Mouse (Mus musculus) megakaryocyte-erythroid progenitor cell, adult 5-6 weeks (primary cell): ENCODE data around the gene Zdhhc4. TPM values are rescaled to one million over a fixed set of nuclear protein-coding genes. Genes with fewer than 3 reads are reported as not detected.

Source experiments
- ATAC-seq: replicated peaks from 2 replicates; pipeline ENCODE4 v1.8.0; 2016; ENCODE audit warnings: mild to moderate bottlenecking, inconsistent platforms; ENCODE audit not compliant: severe bottlenecking, poor library complexity, low FRiP score, low TSS enrichment
- total RNA-seq, 2 experiments: library from RNA; stranded (forward) in 1 of 2; stranded (reverse) in 1 of 2; fragments of 200-1000, 215-1000 nt in 1 of 2; fragments of >200 nt in 1 of 2; fragmentation: Nextera tagmentation in 1 of 2; gene quantifications; 2 replicates each; pipeline ENCODE4 v1.2.3; 2014 to 2017

The Zdhhc4 gene
- total RNA-seq, 2 experiments from 2014 or later = 40.8 to 70.6 TPM

DNA sequence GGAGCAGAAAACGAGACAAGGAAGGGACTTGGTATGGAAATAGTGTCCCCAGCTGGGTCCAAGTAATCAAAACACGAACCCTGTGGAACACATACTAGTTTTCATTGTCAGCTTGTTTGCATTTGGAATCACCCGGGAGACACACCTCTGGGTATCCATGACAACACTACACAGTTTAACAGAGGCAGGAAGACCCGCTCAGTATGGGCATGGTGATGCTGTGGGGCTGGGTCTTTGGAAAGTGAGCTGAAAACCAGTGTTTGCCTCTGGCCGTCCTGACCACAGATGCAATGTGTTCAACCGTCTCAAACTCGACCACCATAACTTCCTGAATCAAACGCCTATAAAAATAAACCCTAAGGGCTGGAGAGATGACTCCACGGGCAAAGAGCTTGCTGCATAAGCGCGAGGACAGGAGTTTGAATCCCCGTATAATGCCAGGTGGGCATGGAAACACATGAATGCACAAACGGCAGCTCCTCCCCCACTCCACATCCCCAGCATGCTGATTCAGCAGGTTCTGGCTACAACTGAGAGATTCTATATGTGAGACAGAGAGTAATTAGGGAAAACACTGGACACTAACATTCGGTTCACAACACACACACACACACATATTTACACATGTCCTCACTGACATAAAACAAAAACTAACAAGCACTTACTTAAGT, 5.5 kb upstream of the Zdhhc4 start:
- ATAC-seq = no peak

DNA sequence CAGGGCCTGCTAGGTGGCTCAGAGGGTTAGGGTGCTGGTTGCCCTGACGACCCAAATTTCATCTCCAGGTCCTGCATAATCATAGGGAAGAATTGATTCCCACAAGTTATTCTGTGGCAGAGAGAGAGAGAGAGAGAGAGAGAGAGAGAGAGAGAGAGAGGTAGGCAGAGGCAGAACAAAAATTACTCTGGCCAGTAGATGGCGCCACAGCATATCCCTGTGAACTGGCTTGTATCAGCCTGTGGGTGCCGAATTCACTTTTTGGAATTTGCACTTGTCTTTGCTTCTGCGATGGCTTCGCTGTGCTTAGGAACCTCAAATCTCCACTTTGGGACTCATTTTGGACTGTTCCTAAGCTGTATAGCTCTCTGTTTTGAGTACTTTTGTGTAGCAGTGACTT, 4.8 kb upstream of the Zdhhc4 start:
- peak; percentile 42; the same call in 1 of the 2 replicates for ATAC-seq

DNA sequence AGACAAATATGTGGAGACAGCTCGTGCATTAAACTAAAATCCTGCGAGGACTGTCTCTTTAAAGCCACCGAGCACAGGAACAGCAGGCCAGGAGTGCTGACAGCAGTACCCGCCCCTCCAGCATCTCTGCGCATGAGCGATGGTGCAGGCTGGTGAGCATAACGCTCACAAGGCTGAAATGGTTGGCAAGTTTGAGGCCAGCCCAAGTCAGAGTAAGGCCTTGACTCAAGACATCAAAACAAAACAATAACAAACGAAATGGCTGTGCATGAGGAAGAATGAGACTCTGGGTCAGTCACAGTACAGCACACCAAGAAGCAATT, 11.8 kb downstream of the Zdhhc4 start:
- ATAC-seq = no peak

DNA sequence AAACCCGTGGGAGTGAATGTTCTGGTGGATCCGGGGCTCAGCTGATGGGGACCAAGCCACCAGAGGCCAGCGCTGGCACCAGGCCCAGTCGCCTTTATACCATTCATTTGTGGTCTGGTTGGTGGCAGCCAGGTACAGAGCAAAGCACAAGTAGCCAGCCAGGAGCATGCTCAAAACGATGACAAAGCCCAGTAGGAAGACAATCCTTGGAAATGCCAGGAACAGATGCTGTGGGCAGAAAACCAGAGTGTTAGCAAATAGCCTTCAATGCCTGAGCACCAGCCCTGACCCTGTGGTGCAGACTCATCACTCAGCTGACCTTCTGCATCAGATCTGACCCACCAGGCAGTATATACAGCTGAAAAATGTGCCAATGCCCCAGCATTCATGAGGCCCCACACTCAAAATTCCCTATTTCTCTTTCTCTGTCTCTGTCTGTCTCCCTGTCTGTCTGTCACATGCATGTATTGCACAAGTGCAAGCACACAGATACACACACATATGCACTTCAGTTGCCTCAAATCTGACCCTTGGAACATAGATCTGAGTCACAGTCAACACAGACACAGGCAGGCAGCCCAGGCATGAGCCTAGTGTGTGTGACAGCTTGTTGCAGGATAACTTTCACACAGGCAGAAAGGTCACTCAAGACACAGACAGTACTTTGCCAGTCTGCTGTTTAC, 12.3 kb downstream of the Zdhhc4 start:
- ATAC-seq = no peak

DNA sequence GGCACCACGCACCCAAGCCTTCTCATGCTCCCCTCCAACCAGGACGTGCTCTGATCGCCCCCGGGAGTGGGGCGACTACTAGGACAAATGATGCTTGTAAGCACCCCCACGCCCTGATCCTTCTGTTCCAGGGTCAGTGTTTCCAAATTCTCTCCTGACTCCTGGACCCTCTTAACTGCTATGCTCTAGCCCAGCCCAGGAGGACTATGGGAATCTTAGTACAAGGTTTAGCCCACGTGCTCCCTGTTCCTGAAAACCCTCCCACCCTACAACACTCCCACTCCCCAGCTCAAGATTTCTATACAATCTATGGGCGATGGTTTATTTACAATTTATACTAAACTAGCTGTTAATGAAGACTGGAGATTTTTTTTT, 13.6 kb downstream of the Zdhhc4 start:
- no peak for ATAC-seq

DNA sequence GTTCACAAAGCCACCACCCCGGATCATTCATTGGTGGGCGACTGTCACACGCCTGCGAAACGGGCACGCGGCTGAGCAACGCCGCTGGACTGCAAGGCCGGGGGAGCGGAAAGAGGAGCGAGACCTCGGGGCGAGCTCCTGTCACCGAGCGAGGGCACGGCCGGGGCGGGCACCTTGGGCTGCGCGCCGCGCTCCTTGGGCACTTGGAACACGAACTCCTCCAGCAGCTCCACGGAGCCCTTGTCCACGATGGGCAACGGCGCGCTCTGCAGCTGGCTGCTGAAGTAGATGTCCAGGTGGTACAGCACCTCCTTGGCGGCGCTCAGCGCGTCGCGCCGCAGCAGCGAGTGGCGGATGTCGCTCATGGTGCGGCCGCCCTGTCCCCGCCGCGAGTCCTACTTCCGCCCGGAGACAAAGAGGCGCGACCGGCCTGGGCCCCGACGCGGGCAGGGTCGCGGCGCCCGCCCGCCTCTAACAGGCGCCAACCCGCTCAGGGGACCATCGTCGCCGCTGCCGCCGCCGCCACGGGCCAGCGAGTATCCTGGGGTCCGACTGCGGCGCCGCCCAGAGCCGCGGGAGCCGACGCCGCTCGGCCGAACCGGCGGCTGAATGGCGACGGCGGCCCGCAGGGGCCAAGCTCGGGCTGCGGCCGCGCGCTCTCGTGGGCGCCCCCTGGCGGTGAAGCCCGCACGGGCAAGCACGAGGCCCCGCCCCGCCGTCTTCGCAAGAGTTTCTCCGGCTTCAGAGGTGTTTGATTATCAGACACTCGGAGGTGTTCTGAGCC, 14.1 kb downstream of the Zdhhc4 start, which contains the start of gene E130309D02Rik:
Gene E130309D02Rik, minus strand, starts transcription at position 631 of the 784 bp plus-strand sequence.
- ATAC-seq = peak; percentile 56

DNA sequence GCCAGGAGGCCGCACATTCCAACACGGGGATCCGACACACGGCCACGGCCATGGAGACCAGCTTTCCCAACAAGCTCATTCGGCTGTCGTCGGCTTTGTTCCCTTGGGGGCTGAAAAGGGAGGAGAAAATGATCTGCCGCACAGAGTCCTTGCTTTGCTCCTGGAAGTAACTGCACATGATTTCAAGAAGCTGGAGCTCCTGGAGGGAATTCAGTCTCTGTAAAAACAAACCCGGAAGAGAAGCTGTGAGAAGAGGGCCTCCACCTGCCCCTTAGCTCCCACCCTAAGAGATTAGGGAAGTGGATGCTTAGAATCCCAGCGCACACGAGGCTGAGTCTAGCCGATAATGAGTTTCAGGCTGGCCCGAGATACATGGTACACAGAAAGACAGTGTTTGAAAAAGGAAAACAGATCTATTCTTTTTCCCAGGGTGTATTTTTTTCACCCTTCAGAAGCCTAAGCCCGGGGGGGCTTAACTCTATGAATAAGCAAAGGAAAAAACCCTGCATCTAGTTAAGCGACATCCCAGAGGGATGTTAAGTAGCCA, 14.8 kb downstream of the Zdhhc4 start:
- 0 out of 2 replicates have a peak, but pooled peaks have one; percentile 38 for ATAC-seq

DNA sequence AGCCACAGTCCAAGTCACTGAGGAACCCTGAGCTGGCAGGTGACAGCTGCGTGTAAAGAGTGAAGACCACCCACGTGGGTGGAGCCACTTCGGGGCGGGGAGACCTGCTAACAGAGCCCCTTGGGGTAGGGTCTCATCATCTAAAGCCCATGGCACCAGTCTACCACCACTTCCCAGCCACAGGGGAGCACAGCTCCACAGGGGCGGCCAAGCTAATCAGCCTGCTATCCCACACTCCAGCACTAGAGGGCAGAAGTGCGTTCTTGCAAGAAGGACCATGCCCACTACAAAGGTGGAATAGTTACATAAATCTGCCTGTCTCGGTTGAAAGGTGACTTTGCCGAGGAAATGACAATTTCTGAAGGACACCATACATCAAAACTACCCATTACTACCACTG, 17.2 kb downstream of the Zdhhc4 start:
- ATAC-seq = peak; percentile 61

DNA sequence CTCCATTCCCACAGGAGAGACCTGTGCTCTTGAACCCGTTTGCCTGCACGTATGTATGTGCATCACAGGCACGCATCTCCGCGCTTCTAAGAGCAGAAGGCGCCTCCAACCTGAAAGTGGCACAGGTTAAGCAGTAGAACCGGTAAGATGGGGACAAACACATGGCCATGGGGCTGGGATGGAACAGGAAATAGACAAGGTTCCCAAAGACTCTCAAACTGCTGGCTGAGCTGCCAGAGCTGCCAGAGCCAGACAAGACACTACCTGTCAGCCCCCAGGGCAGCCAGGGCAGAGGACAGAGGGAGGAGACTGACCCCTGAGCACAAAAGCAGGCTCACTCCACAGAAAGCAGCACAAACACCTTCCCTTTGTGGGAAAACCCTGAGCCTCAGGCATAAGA, 19.1 kb downstream of the Zdhhc4 start:
- no peak for ATAC-seq

DNA sequence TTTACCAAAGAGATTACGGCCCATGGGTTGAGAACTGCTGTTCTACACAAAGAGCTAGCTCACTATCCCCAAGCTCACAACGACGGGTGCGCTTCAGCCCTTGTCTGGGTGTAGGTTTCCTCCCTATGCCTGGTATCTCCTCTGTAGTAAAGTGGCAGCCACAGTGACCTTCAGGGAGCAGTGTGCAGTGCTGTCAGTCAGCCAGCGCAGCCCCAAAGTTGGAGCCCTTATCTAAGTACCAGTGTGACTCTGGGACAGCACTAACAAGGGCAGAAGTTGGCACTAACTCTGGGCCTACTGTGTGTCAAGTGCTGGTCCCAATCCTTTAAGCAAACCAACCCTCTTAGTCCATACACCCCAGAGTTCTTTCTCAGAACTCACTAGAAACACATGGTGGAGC, 20.2 kb downstream of the Zdhhc4 start:
- ATAC-seq = no peak

DNA sequence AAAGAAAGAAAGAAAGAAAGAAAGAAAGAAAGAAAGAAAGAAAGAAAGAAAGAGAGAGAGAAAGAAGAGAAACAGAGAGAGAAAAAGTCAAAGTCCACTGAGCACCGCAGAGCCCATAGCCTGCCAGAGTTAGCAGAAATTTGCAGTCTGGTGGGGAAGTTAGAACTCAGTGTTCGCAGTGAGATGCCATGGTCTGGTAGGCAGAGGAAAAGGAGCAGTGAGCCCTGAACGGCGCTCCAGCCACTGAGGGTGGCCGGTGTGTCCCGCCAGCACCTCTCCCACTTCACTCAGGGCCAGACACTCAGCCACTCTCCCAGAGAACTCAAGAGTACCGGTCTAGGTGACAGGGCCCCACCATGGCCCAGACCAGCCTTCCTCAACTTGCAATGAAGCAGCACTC, 24.8 kb downstream of the Zdhhc4 start:
- no peak for ATAC-seq

DNA sequence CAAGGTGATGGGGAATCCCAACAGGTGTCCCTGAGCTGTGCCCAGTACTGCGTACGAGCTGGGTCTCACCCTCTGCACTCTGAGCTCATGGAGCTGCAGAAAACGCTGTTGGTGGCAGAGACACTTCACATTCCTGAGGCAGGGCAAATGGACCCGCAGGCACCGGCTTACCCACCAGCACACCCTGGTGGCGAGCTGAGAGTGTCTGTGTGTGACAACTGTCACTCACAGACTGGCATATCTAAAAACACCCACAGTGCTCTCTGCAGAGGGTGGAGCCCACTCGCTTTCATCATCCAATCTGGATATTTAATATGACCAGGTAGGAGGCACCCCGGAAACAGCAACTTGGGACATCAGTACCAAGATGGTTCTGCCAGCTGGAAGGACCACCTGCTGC, 27.8 kb downstream of the Zdhhc4 start:
- ATAC-seq = peak; percentile 72

DNA sequence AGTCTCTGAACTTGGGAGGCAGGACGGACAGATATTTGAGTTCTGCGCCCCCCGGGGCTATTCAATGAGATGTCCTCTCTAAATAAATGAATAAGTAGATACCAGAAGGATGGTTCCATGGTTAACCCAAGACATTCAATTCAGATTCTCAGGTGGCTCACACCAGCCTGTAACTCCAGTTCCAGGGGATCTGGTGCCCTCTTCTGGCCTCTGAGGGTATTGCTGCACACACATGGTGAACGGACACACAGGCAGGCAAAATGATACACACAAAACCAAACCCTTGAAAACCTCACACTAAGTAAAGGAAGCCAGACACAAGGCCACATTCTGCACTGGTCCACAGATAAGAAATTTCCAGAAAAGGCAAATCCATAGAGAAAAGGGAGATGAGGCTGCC, 29.4 kb downstream of the Zdhhc4 start:
- ATAC-seq = no peak

DNA sequence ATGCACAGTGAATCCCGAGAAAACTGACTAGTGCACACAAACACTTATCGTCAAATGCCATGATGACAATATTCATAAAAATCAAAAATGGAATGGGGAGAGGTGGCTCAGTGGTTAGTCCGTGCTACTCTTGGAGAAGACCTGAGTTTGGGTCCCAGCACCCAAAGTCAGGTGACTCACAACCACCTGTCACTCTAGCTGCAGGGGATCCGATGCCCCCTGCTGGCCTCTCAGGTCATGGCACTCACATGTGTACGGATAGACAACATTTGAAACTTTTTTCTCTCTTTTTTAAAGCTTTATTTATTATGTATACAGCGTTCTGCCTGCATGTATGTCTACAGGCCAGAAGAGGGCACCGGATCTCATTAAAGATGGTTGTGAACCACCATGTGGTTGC, 30.7 kb downstream of the Zdhhc4 start:
- no peak for ATAC-seq

DNA sequence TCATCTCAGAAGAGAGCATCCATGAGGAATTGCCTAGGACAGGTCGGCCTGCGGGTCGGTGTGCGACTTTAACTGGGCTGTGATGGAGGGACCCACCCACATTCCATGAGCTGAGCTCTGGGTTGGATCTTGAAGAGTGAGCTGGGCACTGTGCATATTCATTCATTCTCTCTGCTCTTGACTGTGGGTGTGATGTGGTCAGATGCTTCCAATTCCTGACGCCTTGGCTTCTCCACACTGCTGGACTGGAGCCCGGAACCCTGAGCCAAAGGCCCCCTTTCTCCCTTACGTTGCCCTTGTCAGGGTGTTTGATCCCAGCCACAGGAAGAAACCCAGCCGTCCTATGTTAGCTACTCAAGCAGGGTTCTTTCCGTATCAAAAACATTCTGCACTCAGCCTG, 31.1 kb downstream of the Zdhhc4 start:
- ATAC-seq = no peak

DNA sequence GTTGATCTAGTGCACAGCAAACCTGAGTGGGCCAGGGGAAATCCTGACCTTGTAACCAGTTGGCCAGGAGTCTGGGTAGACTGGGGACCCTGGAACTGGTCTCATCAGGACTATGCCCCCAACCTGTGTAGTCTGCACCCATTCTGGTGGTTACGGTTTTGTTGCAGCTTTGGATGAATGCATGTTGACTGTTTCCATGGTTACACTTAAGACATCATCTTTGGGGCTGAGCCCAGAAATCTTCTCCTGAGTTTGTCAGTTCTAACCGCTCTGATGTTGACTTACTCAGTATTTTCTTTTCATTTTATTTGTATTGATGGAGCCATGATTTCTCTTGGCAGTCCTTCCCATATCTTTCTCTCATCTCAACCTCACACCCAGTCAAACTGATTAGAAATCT, 33.7 kb downstream of the Zdhhc4 start:
- ATAC-seq = no peak

DNA sequence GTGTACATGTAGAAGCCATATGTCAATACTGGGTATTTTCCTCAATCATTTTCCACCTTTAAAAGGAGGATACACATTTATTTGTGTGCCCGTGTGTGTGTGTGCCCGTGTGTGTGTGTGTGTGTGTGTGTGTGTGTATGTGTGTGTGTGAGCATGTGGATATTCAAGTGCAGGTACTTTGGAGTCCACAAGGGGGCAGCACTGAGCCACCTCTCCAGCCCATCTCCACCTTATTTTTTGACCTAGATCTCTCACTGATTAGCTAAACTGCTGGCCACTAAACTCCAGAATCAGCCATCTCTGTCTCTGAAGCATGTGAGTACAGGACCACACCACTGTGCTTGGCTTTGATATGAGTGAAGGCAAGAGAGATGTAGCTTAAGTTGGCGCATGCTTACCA, 34.2 kb downstream of the Zdhhc4 start:
- no peak for ATAC-seq

DNA sequence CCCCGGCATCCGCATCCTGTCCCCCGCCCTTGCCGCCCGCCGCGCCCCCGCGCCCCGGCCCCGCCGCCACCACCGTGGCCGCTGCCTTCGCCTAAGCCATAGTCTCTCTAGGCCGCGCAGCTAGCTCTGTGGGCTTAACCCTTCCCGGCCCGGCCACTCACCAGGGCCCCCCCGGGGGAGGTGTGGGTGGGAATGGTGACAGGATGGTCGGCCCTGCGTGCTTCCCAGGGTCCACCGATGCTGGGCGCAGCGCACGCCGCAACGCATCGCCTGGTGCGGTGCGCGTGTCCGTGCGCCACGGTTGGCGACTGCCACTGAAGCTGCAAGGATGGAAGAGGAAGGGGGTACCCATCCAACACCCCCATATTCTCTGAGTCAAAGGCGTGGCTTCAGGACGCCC, 35.7 kb downstream of the Zdhhc4 start, which contains the start of gene Zfp853:
Gene Zfp853, minus strand, starts transcription at position 220 of the 400 bp plus-strand sequence.
- ATAC-seq = no peak

DNA sequence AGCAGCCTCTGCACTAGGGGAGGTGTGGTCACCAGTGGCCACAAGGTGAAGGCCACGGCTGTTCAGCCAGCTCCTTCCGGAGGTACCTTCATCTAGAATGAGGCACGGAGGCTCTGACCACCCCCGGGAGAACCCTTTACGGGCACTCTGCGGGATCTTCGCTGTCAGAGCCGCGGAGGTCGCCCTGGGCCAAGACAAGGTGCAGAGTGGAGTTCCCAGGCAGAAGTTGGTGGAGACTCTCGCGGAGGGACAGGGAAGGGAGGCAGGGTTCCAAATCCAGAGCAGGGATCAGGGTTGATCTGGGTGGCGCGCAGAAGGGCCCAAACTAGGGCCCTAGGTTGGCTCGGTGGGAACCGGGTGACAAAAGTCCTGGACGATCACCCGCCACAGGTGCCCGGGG, 36.2 kb downstream of the Zdhhc4 start:
- ATAC-seq = no peak

DNA sequence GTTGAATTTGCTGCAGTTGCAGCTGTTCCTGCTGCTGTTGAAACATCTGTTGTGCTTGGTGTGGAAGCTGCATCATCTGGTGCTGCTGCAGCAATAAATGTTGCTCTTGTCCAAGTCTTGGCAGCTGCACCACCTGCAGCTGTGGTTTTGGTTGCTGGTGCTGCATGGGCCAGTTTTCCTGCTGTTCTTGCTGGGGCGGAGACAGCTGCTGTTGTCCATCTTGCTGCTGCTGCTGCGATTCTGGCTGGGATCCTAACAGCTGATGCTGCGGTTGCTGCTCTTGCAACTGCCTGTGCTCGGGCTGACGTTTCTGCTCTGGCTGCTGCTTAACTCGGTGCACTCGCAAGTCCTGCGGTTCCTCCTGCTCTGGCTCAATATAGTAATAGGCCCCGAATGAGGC, 39.8 kb downstream of the Zdhhc4 start:
- ATAC-seq = no peak
